Mouse (Mus musculus) brown adipose tissue, adult 24 weeks (tissue): ENCODE measurements around the gene Olfr1339. TPM values are rescaled to one million over a fixed set of nuclear protein-coding genes. Genes with fewer than 3 reads are reported as not detected.

ENCODE experiments used
- polyA plus RNA-seq: library from polyadenylated mRNA; stranded (reverse); fragments of >200 nt; gene quantifications from 2 replicates; pipeline ENCODE4 v1.2.4, GENCODE M21; 2012; ENCODE audit not compliant: missing spikeins, insufficient read depth, insufficient read length

Gene Olfr1339
- polyA plus RNA-seq, 1 experiment: not detected

Other genes with a start within 250 kb of the Olfr1339 start
- 8.1 and 18.8 TPM in 2 replicates for gene Tie1, start 242.1 kb upstream of the Olfr1339 start, polyA plus RNA-seq
- gene 2610528J11Rik, start 205.2 kb upstream of the Olfr1339 start, polyA plus RNA-seq: not detected in 2 replicates
- not detected in 2 replicates for gene Tmem125, start 188.1 kb upstream of the Olfr1339 start, polyA plus RNA-seq
- not detected in 2 replicates for gene Cfap57, start 111.4 kb upstream of the Olfr1339 start, polyA plus RNA-seq
- 45.1 and 47.8 TPM in 2 replicates for gene Ebna1bp2, start 111.4 kb upstream of the Olfr1339 start, polyA plus RNA-seq
- gene Olfr62, start 73.2 kb upstream of the Olfr1339 start, polyA plus RNA-seq: not detected in 2 replicates
- not detected in 2 replicates for gene Olfr1342, start 39.4 kb upstream of the Olfr1339 start, polyA plus RNA-seq
- not detected in 2 replicates for gene Olfr1341, start 28.7 kb upstream of the Olfr1339 start, polyA plus RNA-seq
- not detected in 2 replicates for gene Olfr1340, start 12.0 kb upstream of the Olfr1339 start, polyA plus RNA-seq
- gene Olfr1338, start 26.6 kb downstream of the Olfr1339 start, polyA plus RNA-seq: not detected in 2 replicates
- gene Olfr1337, start 50.4 kb downstream of the Olfr1339 start, polyA plus RNA-seq: not detected in 2 replicates
- not detected in 2 replicates for gene Olfr1335, start 77.8 kb downstream of the Olfr1339 start, polyA plus RNA-seq
- gene Olfr1333, start 104.1 kb downstream of the Olfr1339 start, polyA plus RNA-seq: not detected in 2 replicates
- not detected in 2 replicates for gene Olfr1331, start 132.5 kb downstream of the Olfr1339 start, polyA plus RNA-seq
- not detected in 2 replicates for gene Olfr1330, start 156.4 kb downstream of the Olfr1339 start, polyA plus RNA-seq
- not detected in 2 replicates for gene Olfr1329, start 185.3 kb downstream of the Olfr1339 start, polyA plus RNA-seq
- gene Olfr1328, start 206.4 kb downstream of the Olfr1339 start, polyA plus RNA-seq: not detected in 2 replicates
- not detected in 2 replicates for gene Lao1, start 229.4 kb downstream of the Olfr1339 start, polyA plus RNA-seq